Mouse (Mus musculus): Measurements from ENCODE around the gene Ube2j2.
A peak's percentile ranks its signal among the peaks of the same experiment; 100 is the strongest.

Ube2j2 gene

DNA sequence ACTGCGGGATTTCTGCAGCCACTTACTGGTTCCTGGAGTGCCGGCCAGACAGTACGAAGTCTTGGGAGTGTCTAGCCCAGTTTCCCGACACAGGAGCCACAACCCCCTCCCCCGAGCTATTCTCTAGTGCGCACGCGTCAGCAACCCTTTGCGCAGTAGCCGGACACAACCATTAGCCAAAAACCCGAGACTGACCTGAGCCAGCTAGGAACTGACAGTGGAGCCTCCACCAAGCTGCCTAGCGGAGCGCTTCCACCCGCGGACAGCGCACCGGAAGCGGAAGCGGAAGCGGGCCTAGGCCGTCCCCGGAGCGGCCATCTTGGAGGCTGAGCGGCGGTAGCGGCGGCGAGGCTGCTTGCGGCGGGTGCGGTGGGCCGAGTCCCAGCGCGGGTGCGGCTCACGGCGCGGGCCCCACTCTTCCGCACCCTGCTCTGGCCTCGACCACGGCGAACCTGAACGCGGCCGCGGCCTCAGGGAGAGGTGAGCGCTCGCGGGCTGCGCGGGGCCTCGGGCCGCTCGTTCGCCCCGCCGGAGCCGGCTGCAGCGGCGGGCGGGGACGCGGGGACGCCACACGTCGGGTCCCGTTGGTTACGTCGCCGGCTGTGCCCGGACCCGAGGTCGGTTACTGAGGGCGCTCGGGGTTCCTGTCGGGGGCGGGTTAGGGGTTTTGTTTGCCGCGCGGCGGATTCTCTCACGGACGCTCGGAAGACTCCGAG is at the start of gene Ube2j2:
Ube2j2 (plus strand) TSS at position 298 of the 716 bp plus-strand sequence.
- peak; percentile 97 to 99 for DNase-seq

GRCm38 (mm10) chr4:155894311-155894881 is 49.2 kb upstream of the Ube2j2 start:
- peak; percentile 57 to 64 for DNase-seq

- DNase-seq = peak; percentile 85 to 91
These were observed 48.4 kb upstream of the Ube2j2 start for GRCm38 (mm10) chr4:155895216-155895615.

GRCm38 (mm10) chr4:155895826-155896225 is 47.8 kb upstream of the Ube2j2 start:
- no peak for DNase-seq

DNA sequence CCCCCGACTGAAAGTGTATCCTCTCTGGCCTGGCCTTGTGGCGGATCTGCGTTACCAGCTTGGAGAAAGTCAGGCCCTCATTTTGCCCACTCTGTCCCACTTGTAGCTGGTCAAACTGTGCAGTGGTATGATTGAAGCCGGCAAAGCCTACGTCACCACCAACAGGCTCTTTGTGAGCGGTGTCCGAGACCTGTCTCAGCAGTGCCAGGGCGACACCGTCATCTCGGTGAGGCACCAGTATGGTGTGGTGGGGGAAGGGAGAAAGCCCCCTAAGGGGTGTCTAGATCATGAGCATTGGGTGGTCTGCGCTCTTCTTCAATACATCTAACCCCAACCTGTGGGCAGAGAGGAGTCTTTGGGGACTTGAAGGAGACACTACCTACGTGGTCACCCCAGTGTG is 47.2 kb upstream of the Ube2j2 start:
- no peak for DNase-seq

- DNase-seq = no peak
These were observed 45.3 kb upstream of the Ube2j2 start for GRCm38 (mm10) chr4:155898318-155898717.

DNA sequence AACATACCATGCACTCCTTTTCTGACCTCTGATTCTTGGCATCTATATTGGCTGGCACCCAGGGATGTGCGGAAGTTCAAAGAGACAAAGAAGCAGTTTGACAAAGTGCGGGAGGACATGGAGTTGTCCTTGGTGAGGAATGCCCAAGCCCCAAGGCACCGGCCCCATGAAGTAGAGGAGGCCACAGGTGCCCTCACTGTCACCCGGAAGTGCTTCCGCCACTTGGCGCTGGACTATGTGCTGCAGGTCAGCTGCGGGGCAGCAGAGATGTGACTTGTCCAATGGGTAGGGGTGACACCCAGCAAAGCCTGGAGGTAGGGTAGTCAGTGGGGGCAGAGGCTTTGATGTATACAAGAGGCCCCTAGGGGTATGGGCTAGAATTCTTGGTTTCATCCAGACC is 44.3 kb upstream of the Ube2j2 start:
- DNase-seq = no peak

- peak in 1 of 2 experiments; percentile 64 for DNase-seq
These were observed 42.4 kb upstream of the Ube2j2 start for GRCm38 (mm10) chr4:155901205-155901604.

GRCm38 (mm10) chr4:155903246-155903645 is 40.4 kb upstream of the Ube2j2 start:
- DNase-seq = peak in 1 of 2 experiments; percentile 15

DNA sequence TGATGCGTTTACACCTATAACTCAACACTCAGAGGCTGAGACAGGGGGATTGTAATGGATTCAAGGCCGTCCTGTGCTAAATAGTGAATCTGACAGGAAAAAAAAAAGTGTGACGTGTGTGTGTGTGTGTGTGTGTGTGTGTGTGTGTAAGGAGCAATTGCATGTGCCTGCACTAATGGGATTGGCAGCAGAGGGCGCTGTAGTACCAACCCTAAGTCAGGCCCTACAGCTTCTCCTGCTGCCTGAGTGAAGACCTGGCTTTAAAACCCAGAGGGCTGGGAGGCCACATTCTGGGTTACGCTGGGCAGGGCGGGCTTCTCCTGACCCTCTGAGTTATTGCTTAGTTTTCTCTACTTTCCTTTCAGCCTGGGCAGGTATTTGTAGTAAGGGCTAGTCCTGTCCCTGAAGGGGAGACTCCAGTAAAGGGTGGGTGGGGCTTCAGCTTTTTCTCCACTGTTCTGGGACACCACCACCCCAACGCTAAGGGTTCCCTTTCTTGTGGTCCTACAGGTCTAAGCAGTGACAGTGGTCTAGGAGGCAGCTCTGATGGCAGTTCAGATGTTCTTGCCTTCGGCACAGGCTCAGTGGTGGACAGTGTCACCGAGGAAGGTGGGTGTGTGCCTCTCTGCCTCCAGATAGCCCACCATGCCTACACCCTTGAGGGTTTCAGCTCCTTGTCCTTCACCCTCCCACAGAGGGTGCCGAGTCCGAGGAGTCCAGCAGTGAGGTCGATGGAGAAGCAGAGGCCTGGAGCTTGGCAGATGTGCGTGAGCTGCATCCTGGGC is 39.1 kb upstream of the Ube2j2 start:
- DNase-seq = peak; percentile 57 to 82

GRCm38 (mm10) chr4:155905634-155906033 is 38.0 kb upstream of the Ube2j2 start:
- peak; percentile 10 to 21 for DNase-seq

DNA sequence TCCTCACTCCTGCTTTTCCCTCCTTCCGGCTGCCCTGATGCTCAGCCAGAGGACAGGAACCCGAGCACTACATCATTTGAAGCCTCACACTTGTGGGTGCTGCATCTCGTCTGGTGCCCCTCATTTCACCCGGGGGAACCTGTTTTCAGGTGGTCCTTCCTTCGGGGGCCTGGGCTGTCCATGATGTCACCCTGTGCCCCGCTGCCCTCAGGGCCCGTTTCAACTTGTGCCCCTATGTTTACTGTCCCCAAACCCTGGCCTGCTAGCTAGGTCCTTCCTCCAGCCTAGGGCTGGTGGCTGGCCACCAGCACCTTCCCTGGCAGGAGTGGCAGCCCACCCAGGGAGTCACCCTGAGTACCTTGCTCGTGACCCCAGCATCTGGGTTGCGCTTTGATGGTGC is 37.5 kb upstream of the Ube2j2 start:
- peak; percentile 4 to 10 for DNase-seq

DNA sequence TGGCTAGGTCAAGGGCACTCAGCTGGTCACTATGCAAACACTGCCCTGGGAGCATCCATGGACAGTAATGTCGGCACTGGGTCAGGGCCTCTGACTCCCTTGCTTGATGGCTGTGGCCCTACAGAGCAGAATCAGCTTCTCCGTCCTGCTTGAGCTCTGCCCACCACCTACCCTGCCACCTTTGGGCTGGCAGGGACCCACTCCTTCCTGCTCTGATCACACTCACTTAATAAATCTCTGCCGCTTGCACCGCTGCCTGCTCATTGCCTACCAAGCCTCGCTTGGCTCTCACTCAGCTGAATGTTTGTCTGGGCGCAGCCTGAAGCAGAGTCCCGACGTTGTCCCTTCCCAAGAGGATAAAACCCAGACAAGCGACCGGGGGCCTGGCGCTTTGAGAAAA is 36.6 kb upstream of the Ube2j2 start:
- peak; percentile 2 to 5 for DNase-seq

- peak; percentile 9 to 17 for DNase-seq
These were observed 35.4 kb upstream of the Ube2j2 start for GRCm38 (mm10) chr4:155908281-155908680.

GRCm38 (mm10) chr4:155908751-155909150 is 34.9 kb upstream of the Ube2j2 start:
- peak in 1 of 2 experiments; percentile 21 for DNase-seq

- DNase-seq = no peak
These were observed 11.6 kb upstream of the Ube2j2 start for GRCm38 (mm10) chr4:155932031-155932430.

- DNase-seq = peak in 1 of 2 experiments; percentile 61
These were observed 580 bp upstream of the Ube2j2 start for GRCm38 (mm10) chr4:155943049-155943452.

- peak in 1 of 2 experiments; percentile 35 for DNase-seq
These were observed 640 bp downstream of the Ube2j2 start for GRCm38 (mm10) chr4:155944271-155944670.

- DNase-seq = no peak
These were observed 3.5 kb downstream of the Ube2j2 start for GRCm38 (mm10) chr4:155947094-155947493.

GRCm38 (mm10) chr4:155955491-155955890 is 11.9 kb downstream of the Ube2j2 start:
- peak; percentile 64 to 71 for DNase-seq

- peak; percentile 84 to 88 for DNase-seq
These were observed 15.6 kb downstream of the Ube2j2 start for GRCm38 (mm10) chr4:155959275-155959674.

DNA sequence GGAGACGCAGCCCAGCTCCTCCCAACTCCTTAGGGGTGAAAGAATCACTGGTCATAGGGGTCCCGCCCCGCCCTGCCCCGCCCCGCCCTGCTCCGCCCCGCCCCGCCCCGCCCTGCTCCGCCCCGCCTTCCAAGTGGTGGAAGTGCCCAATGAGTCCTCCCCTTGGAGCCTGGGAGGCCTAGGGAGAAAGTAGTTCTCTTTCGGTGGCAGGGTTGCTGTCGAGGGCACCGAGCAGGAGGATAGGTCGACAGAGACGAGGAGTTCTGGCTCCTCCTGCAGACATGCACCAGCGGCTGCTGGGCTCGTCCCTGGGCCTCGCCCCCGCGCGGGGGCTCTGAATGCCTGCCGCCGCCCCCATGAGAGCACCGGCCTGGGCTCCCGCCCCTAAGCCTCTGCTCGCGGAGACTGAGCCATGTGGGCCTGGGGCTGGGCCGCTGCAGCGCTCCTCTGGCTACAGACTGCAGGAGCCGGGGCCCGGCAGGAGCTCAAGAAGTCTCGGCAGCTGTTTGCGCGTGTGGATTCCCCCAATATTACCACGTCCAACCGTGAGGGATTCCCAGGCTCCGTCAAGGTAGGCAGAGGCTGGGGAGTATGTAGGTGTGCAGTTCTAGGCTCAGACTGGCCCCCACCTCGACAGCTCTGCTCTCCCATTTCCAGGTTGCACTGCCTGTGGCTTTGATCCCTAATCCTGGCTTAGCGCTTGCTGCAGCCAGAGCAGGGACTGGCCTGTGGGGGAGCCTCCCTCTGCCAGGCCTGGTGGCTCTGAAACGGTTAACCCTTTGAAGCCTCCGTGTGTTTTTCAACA is 18.7 kb downstream of the Ube2j2 start, which contains the start of gene C1qtnf12:
C1qtnf12 (plus strand) TSS at position 152 of the 805 bp plus-strand sequence.
- DNase-seq = peak; percentile 46 to 50

- DNase-seq = no peak
These were observed 19.5 kb downstream of the Ube2j2 start for GRCm38 (mm10) chr4:155963106-155963505.

All from cerebellum, postnatal 14 days (tissue).